Mouse (Mus musculus) adrenal gland (tissue): ENCODE results near the gene Rplp0.
"Not testable (repeated sequence)": the region's sequence is repeated elsewhere in the genome, so short reads cannot be mapped to it uniquely, and the experiment has no call there.

Experiments
- intact Hi-C: fragments of 180-260 bp; cut with DNase I; formaldehyde crosslinking; loops from one replicate; pipeline ENCODE4 v1.15.1; 2025
- long read RNA-seq, 2 experiments: library from polyadenylated mRNA; unstranded; transcript quantifications; one replicate each; pipeline ENCODE4 v2.0.0; 2020; ENCODE audit warnings: borderline replicate concordance in 1 of 2; ENCODE audit not compliant: insufficient replicate concordance in 1 of 2

The Rplp0 gene
- long read RNA-seq, experiment 1, transcript Rplp0-201 (7 exons, 1,358 nt), result major isoform, 1,207 of 1,347 reads
- long read RNA-seq, experiment 1, partial matches to known transcripts, result 133 of 1,347 reads
- long read RNA-seq, experiment 1, other reads (novel, unspliced or antisense), result 7 of 1,347 reads
- long read RNA-seq, experiment 2, transcript Rplp0-201 (7 exons, 1,358 nt), result major isoform, 1,147 of 1,287 reads
- long read RNA-seq, experiment 2, partial matches to known transcripts, result 130 of 1,287 reads
- long read RNA-seq, experiment 2, other reads (novel, unspliced or antisense), result 10 of 1,287 reads

- intact Hi-C loops, result no loop called here
Measured at GRCm38 (mm10) chr5:115559237-115560101, at the start of gene Rplp0. TSS of gene Rplp0 (plus strand) at chr5:115559467.

GRCm38 (mm10) chr5:115509790-115510689, 49.2 kb upstream of the Rplp0 start:
- intact Hi-C loops, result no loop called here

GRCm38 (mm10) chr5:115512375-115512774, 46.9 kb upstream of the Rplp0 start:
- intact Hi-C loops, result no loop called here

GRCm38 (mm10) chr5:115513246-115513645, 46.0 kb upstream of the Rplp0 start:
- intact Hi-C loops, result no loop called here

- intact Hi-C loops, result no loop called here
Measured at GRCm38 (mm10) chr5:115513721-115514120, 45.5 kb upstream of the Rplp0 start.

GRCm38 (mm10) chr5:115514346-115514745, 44.9 kb upstream of the Rplp0 start:
- intact Hi-C loops, result no loop called here

GRCm38 (mm10) chr5:115514896-115515587, 44.2 kb upstream of the Rplp0 start:
- intact Hi-C loops, result no loop called here

GRCm38 (mm10) chr5:115516081-115516907, 43.0 kb upstream of the Rplp0 start:
- intact Hi-C loops, result no loop called here

GRCm38 (mm10) chr5:115516908-115517307, 42.4 kb upstream of the Rplp0 start:
- intact Hi-C loops, result no loop called here

GRCm38 (mm10) chr5:115517501-115517900, 41.8 kb upstream of the Rplp0 start:
- intact Hi-C loops, result no loop called here

GRCm38 (mm10) chr5:115518214-115518613, 41.1 kb upstream of the Rplp0 start:
- intact Hi-C loops, result not testable (repeated sequence)

GRCm38 (mm10) chr5:115520325-115520869, 38.9 kb upstream of the Rplp0 start:
- intact Hi-C loops, result no loop called here

- intact Hi-C loops, result no loop called here
Measured at GRCm38 (mm10) chr5:115521553-115522461, 37.5 kb upstream of the Rplp0 start.

GRCm38 (mm10) chr5:115522531-115522930, 36.7 kb upstream of the Rplp0 start:
- intact Hi-C loops, result no loop called here

- intact Hi-C loops, result no loop called here
Measured at GRCm38 (mm10) chr5:115522981-115523499, 36.2 kb upstream of the Rplp0 start.

- intact Hi-C loops, result no loop called here
Measured at GRCm38 (mm10) chr5:115523971-115524370, 35.3 kb upstream of the Rplp0 start.

GRCm38 (mm10) chr5:115524471-115524870, 34.8 kb upstream of the Rplp0 start:
- intact Hi-C loops, result no loop called here

GRCm38 (mm10) chr5:115525416-115525815, 33.9 kb upstream of the Rplp0 start:
- intact Hi-C loops, result no loop called here
